Mouse (Mus musculus) embryonic facial prominence, embryonic 13.5 days (tissue): ENCODE measurements around the gene Rnf208. TPM values are rescaled to one million over a fixed set of nuclear protein-coding genes. Genes with fewer than 3 reads are reported as not detected.

Experiments
- ATAC-seq: fragments of 200-750 bp; cut with Nextera tagmentation; 2 replicates; pipeline ENCODE4 v1.8.0; 2017; ENCODE audit warnings: low read depth; ENCODE audit not compliant: insufficient number of reproducible peaks, insufficient read depth, low FRiP score, low TSS enrichment
- H3K27ac ChIP-seq: fragments of 300-500 bp; sonication (generic); 2 replicates; pipeline ENCODE4 v1.5.1; 2015; ENCODE audit warnings: moderate library complexity, mild to moderate bottlenecking, inconsistent platforms
- H3K27me3 ChIP-seq: fragments of 300-500 bp; sonication (generic); 2 replicates; pipeline ENCODE4 v1.6.1; 2015; ENCODE audit warnings: mild to moderate bottlenecking, inconsistent platforms
- H3K36me3 ChIP-seq: fragments of 300-500 bp; sonication (generic); 2 replicates; pipeline ENCODE4 v1.6.1; 2015; ENCODE audit warnings: mild to moderate bottlenecking, inconsistent platforms
- H3K4me1 ChIP-seq: fragments of 300-500 bp; sonication (generic); 2 replicates; pipeline ENCODE4 v1.6.1; 2015; ENCODE audit warnings: inconsistent platforms
- H3K4me2 ChIP-seq: fragments of 300-500 bp; sonication (generic); 2 replicates; pipeline ENCODE4 v1.6.1; 2015; ENCODE audit warnings: moderate library complexity, mild to moderate bottlenecking, inconsistent platforms
- H3K4me3 ChIP-seq: fragments of 300-500 bp; sonication (generic); 2 replicates; pipeline ENCODE4 v1.5.1; 2015; ENCODE audit warnings: mild to moderate bottlenecking, inconsistent platforms
- H3K9ac ChIP-seq: fragments of 300-500 bp; sonication (generic); 2 replicates; pipeline ENCODE4 v1.6.1; 2015; ENCODE audit warnings: mild to moderate bottlenecking, inconsistent platforms
- H3K9me3 ChIP-seq: fragments of 300-500 bp; sonication (generic); 2 replicates; pipeline ENCODE4 v1.6.1; 2016; ENCODE audit warnings: inconsistent platforms
- WGBS: fragments of 180-500 bp; shearing (Covaris S2); methylation state at CpG from one replicate; pipeline ENCODE4 v1.1.7; 2015; ENCODE audit warnings: mixed read lengths; 5-methylcytosine and 5-hydroxymethylcytosine counted together
- polyA plus RNA-seq: library from polyadenylated mRNA; unstranded; fragments of >200 nt; fragmentation: Nextera tagmentation; extraction: Ambion mirVana; gene quantifications from 2 replicates; pipeline ENCODE4 v1.2.1, GENCODE M21; 2015

Gene Rnf208
- polyA plus RNA-seq, 1 experiment from 2014 or later = 10.8 TPM

- no peak overlapping the region for H3K4me3 ChIP-seq
- no peaks in the 10 kb centered on the region for H3K9me3 ChIP-seq
- peaks cover 35% of the 10 kb centered on the region for H3K4me1 ChIP-seq
- 51% methylated on average over 7 of the region's 7 CpGs for WGBS
- H3K9ac ChIP-seq = no peak overlapping the region
- peak overlapping the region; percentile 77 for H3K27ac ChIP-seq
- peaks cover 49% of the 10 kb centered on the region for H3K27me3 ChIP-seq
- 0 out of 2 replicates have a peak overlapping the region, but pooled peaks have one; percentile 2 for H3K4me2 ChIP-seq
- H3K36me3 ChIP-seq = peaks cover 44% of the 10 kb centered on the region
- ATAC-seq = no peak
Measured at GRCm38 (mm10) chr2:25286837-25287636, 45.0 kb downstream of the Rnf208 start.

- H3K4me2 ChIP-seq = 0 out of 2 replicates have a peak within 1 kb of the TSS, but pooled peaks have one; percentile 2
- peaks cover 43% of the 10 kb centered on the region for H3K4me1 ChIP-seq
- no peak for ATAC-seq
- H3K27ac ChIP-seq = peak within 1 kb of the TSS; percentile 77
- H3K4me3 ChIP-seq = no peak within 1 kb of the TSS
- H3K27me3 ChIP-seq = peaks cover 59% of the 10 kb centered on the region
- H3K9me3 ChIP-seq = no peaks in the 10 kb centered on the region
- H3K36me3 ChIP-seq = peaks cover 34% of the 10 kb centered on the region
- H3K9ac ChIP-seq = no peak within 1 kb of the TSS
- 81% methylated on average over 6 of the region's 6 CpGs for WGBS
Measured at GRCm38 (mm10) chr2:25287927-25288649, 46.0 kb downstream of the Rnf208 start, which contains the start of gene Tmem210. TSS of gene Tmem210 (plus strand) at chr2:25288145.

GRCm38 (mm10) chr2:25288734-25289345 lies 46.8 kb downstream of the Rnf208 start:
- Histone ChIP-seq H3K4me1 (peaks cover 43% of the 10 kb centered on the region), H3K36me3 (peaks cover 26% of the 10 kb centered on the region), H3K4me2 (no peak overlapping the region), H3K27ac (no peak overlapping the region), H3K4me3 (no peak overlapping the region), H3K9me3 (no peaks in the 10 kb centered on the region), H3K27me3 (peaks cover 67% of the 10 kb centered on the region), H3K9ac (no peak overlapping the region)
- 84% methylated on average over 7 of the region's 7 CpGs for WGBS
- ATAC-seq = no peak

GRCm38 (mm10) chr2:25289651-25290050 lies 47.6 kb downstream of the Rnf208 start, which contains the start of gene Lrrc26:
TSS of gene Lrrc26 (plus strand) at chr2:25289915.
- no peak within 1 kb of the TSS for H3K27ac ChIP-seq
- H3K4me2 ChIP-seq = peak within 1 kb of the TSS; percentile 60
- no peak within 1 kb of the TSS for H3K9ac ChIP-seq
- WGBS = 9% methylated on average over 11 of the region's 11 CpGs
- peaks cover 18% of the 10 kb centered on the region for H3K36me3 ChIP-seq
- H3K9me3 ChIP-seq = no peaks in the 10 kb centered on the region
- ATAC-seq = no peak
- H3K4me1 ChIP-seq = peaks cover 43% of the 10 kb centered on the region
- H3K4me3 ChIP-seq = peak within 1 kb of the TSS; percentile 29
- peaks cover 75% of the 10 kb centered on the region for H3K27me3 ChIP-seq

- Histone ChIP-seq H3K9me3 (no peaks in the 10 kb centered on the region), H3K27ac (no peak overlapping the region), H3K4me3 (peak overlapping the region; percentile 29), H3K9ac (no peak overlapping the region), H3K4me2 (peak overlapping the region; percentile 60), H3K36me3 (peaks cover 12% of the 10 kb centered on the region), H3K27me3 (peaks cover 81% of the 10 kb centered on the region), H3K4me1 (peaks cover 43% of the 10 kb centered on the region)
- WGBS = 1% methylated on average over 54 of the region's 54 CpGs
- ATAC-seq = no peak
Measured at GRCm38 (mm10) chr2:25290101-25290815, 48.2 kb downstream of the Rnf208 start.

GRCm38 (mm10) chr2:25290816-25291130 lies 48.7 kb downstream of the Rnf208 start:
- WGBS = under 1% methylated on average over 18 of the region's 18 CpGs
- Histone ChIP-seq H3K27me3 (peaks cover 86% of the 10 kb centered on the region), H3K4me2 (peak overlapping the region; percentile 60), H3K4me1 (peaks cover 40% of the 10 kb centered on the region), H3K36me3 (peaks cover 7% of the 10 kb centered on the region), H3K27ac (no peak overlapping the region), H3K4me3 (peak overlapping the region; percentile 29), H3K9me3 (no peaks in the 10 kb centered on the region), H3K9ac (no peak overlapping the region)
- no peak for ATAC-seq

GRCm38 (mm10) chr2:25291184-25292053 lies 49.4 kb downstream of the Rnf208 start:
- no peak for ATAC-seq
- 5% methylated on average over 32 of the region's 32 CpGs for WGBS
- peaks cover 36% of the 10 kb centered on the region for H3K4me1 ChIP-seq
- no peak overlapping the region for H3K27ac ChIP-seq
- H3K4me3 ChIP-seq = peak overlapping the region; percentile 40
- H3K27me3 ChIP-seq = peaks cover 93% of the 10 kb centered on the region
- H3K36me3 ChIP-seq = peaks cover under 1% of the 10 kb centered on the region; the same call in 1 of the 2 replicates
- peak overlapping the region; percentile 60 for H3K4me2 ChIP-seq
- no peaks in the 10 kb centered on the region for H3K9me3 ChIP-seq
- H3K9ac ChIP-seq = no peak overlapping the region

- Histone ChIP-seq H3K9me3 (no peaks in the 10 kb centered on the region), H3K27ac (no peak overlapping the region), H3K4me1 (peaks cover 30% of the 10 kb centered on the region), H3K36me3 (no peaks in the 10 kb centered on the region), H3K4me3 (peak overlapping the region; percentile 40), H3K4me2 (peak overlapping the region; percentile 60), H3K27me3 (peaks cover 99% of the 10 kb centered on the region), H3K9ac (peak overlapping the region; percentile 54)
- 4% methylated on average over 37 of the region's 43 CpGs for WGBS
- ATAC-seq = no peak
Measured at GRCm38 (mm10) chr2:25292054-25292544, 50.0 kb downstream of the Rnf208 start.

- Histone ChIP-seq H3K36me3 (no peaks in the 10 kb centered on the region), H3K4me1 (peaks cover 30% of the 10 kb centered on the region), H3K4me3 (no peak overlapping the region), H3K9ac (peak overlapping the region; percentile 54; the same call in 1 of the 2 replicates), H3K27me3 (peaks cover 98% of the 10 kb centered on the region), H3K9me3 (no peaks in the 10 kb centered on the region), H3K27ac (no peak overlapping the region), H3K4me2 (peak overlapping the region; percentile 60)
- ATAC-seq = no peak
- 5% methylated on average over 1 of the region's 1 CpGs for WGBS
Measured at GRCm38 (mm10) chr2:25292856-25293255, 50.8 kb downstream of the Rnf208 start.

- Histone ChIP-seq H3K27me3 (peaks cover 97% of the 10 kb centered on the region), H3K9me3 (no peaks in the 10 kb centered on the region), H3K9ac (no peak overlapping the region), H3K36me3 (no peaks in the 10 kb centered on the region), H3K4me3 (no peak overlapping the region), H3K27ac (no peak overlapping the region), H3K4me2 (no peak overlapping the region), H3K4me1 (peaks cover 30% of the 10 kb centered on the region)
- ATAC-seq = no peak
- 71% methylated on average over 9 of the region's 9 CpGs for WGBS
Measured at GRCm38 (mm10) chr2:25293706-25294105, 51.7 kb downstream of the Rnf208 start.
